8 mouse cellular contexts compared by ENCODE assay signal in the genomic region with DNA sequence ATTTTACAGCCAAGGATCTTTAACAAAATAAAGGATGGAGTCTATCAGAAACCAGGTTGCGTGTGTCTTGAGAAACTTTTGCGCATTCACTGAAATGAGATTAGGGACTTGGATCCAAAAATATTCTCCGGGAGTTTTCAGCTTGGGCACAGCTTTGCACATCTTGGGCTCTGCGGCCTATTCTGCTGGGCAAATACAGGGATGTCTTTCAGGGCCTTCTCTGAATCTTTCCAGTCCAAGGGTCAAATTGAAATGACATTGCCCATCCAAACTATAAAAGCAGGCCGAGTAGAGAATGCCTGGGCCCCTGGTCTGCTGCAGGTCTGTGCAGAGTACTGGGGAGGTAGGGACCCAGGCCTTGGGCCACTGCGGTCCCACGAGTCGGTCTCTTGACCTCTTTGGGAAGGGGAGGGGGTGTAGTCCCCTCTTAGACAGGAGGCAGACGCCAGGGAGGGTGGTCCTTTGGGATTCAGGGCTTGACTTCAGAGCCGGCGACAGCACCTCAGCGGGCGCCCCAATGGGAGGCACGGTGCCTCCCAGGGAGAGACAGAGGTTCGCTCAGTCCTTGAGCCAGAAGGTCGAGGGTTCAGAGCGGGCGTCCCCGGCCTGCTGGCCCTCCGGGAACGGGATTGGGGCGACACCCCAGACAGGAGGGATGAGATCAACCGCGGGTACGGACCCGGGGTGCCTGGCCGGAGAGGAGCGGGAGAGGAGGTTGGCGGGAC. TPM values are rescaled to one million over a fixed set of nuclear protein-coding genes. Genes with fewer than 3 reads are reported as not detected.
A peak's percentile ranks its signal among the peaks of the same experiment; 100 is the strongest.
DNase-seq lines count a peak whose midpoint lies in the region; ATAC-seq and TF ChIP-seq lines count a peak whose summit lies in the region.

A gene (plus strand): TSS at position 388 of the 725 bp plus-strand sequence.

- peak within 1 kb of the TSS; percentile 96 for H3K27ac ChIP-seq in forebrain, postnatal 0 days (ENCODE audit: low read depth, low read length)
- peak within 1 kb of the TSS; percentile 98 for H3K27ac ChIP-seq in hindbrain, embryonic 12.5 days
- H3K27ac ChIP-seq in limb, embryonic 12.5 days, result peak within 1 kb of the TSS; percentile 96
- H3K27ac ChIP-seq in neural tube, embryonic 14.5 days (ENCODE audit: low read depth, low read length), result peak within 1 kb of the TSS; percentile 94

- no peaks in the 10 kb centered on the region for H3K27me3 ChIP-seq in forebrain, postnatal 0 days (ENCODE audit: insufficient read depth, low read length)
- no peaks in the 10 kb centered on the region for H3K27me3 ChIP-seq in hindbrain, embryonic 12.5 days
- no peaks in the 10 kb centered on the region for H3K27me3 ChIP-seq in limb, embryonic 12.5 days
- H3K27me3 ChIP-seq in neural tube, embryonic 14.5 days (ENCODE audit: control insufficient read depth, insufficient read depth, low read length), result no peaks in the 10 kb centered on the region; the same call in 1 of the 2 replicates

- H3K9me3 ChIP-seq in forebrain, postnatal 0 days (ENCODE audit: low read length), result no peaks in the 10 kb centered on the region
- H3K9me3 ChIP-seq in hindbrain, embryonic 12.5 days (replicated peaks), result no peaks in the 10 kb centered on the region
- no peaks in the 10 kb centered on the region for H3K9me3 ChIP-seq in limb, embryonic 12.5 days
- no peaks in the 10 kb centered on the region for H3K9me3 ChIP-seq in neural tube, embryonic 14.5 days (ENCODE audit: control insufficient read depth, low read length)

- H3K4me1 ChIP-seq in forebrain, postnatal 0 days (ENCODE audit: insufficient read depth), result peaks cover 7% of the 10 kb centered on the region
- peaks cover 18% of the 10 kb centered on the region for H3K4me1 ChIP-seq in hindbrain, embryonic 12.5 days
- H3K4me1 ChIP-seq in limb, embryonic 12.5 days (replicated peaks), result peaks cover 24% of the 10 kb centered on the region
- H3K4me1 ChIP-seq in neural tube, embryonic 14.5 days (ENCODE audit: control insufficient read depth, insufficient read depth, low read length), result peaks cover 24% of the 10 kb centered on the region

- H3K9ac ChIP-seq in forebrain, postnatal 0 days, result peak within 1 kb of the TSS; percentile 79
- H3K9ac ChIP-seq in hindbrain, embryonic 12.5 days, result peak within 1 kb of the TSS; percentile 93
- peak within 1 kb of the TSS; percentile 99 for H3K9ac ChIP-seq in limb, embryonic 12.5 days (replicated peaks)
- H3K9ac ChIP-seq in neural tube, embryonic 14.5 days (replicated peaks; ENCODE audit: low read depth, low read length), result peak within 1 kb of the TSS; percentile 74

- H3K4me3 ChIP-seq in forebrain, postnatal 0 days (ENCODE audit: low read depth, low read length), result peak within 1 kb of the TSS; percentile 91
- peak within 1 kb of the TSS; percentile 96 for H3K4me3 ChIP-seq in hindbrain, embryonic 12.5 days
- peak within 1 kb of the TSS; percentile 99 for H3K4me3 ChIP-seq in limb, embryonic 12.5 days (replicated peaks)
- peak within 1 kb of the TSS; percentile 93 for H3K4me3 ChIP-seq in neural tube, embryonic 14.5 days (ENCODE audit: low read depth, low read length)

- peak; percentile 35 for DNase-seq in layer of hippocampus, adult 11-12 months (ENCODE audit: low spot score)
- DNase-seq in layer of hippocampus, adult 9-10 months (ENCODE audit: low spot score), result no peak
- no peak for DNase-seq in adrenal gland, adult 8-10 months
- peak; percentile 54 for DNase-seq in forebrain, postnatal 0 days
- DNase-seq in ovary, postnatal 10 days (ENCODE audit: low spot score), result no peak

- no peak; the same call in 1 of the 2 replicates for ATAC-seq in forebrain, postnatal 0 days
- peak; percentile 62 for ATAC-seq in hindbrain, embryonic 12.5 days (ENCODE audit: low FRiP score)
- no peak for ATAC-seq in limb, embryonic 12.5 days (ENCODE audit: insufficient number of reproducible peaks, insufficient read depth, low FRiP score, low TSS enrichment, low read depth)
- ATAC-seq in neural tube, embryonic 14.5 days (ENCODE audit: low read depth), result peak; percentile 20

- 5% methylated on average over 29 of the region's 29 CpGs for WGBS in forebrain, postnatal 0 days
- WGBS in hindbrain, embryonic 12.5 days, result 7% methylated on average over 29 of the region's 29 CpGs
- 10% methylated on average over 25 of the region's 29 CpGs for WGBS in limb, embryonic 12.5 days
- WGBS in neural tube, embryonic 14.5 days, result 7% methylated on average over 28 of the region's 29 CpGs

- no peaks in the 10 kb centered on the region for H3K36me3 ChIP-seq in forebrain, postnatal 0 days (ENCODE audit: insufficient read depth)
- H3K36me3 ChIP-seq in hindbrain, embryonic 12.5 days, result no peaks in the 10 kb centered on the region
- no peaks in the 10 kb centered on the region for H3K36me3 ChIP-seq in limb, embryonic 12.5 days
- H3K36me3 ChIP-seq in neural tube, embryonic 14.5 days (ENCODE audit: control insufficient read depth, insufficient read depth, low read length), result no peaks in the 10 kb centered on the region

- no peak for TF ChIP-seq CTCF in forebrain, postnatal 0 days (IDR thresholded peaks at IDR 0.05; ENCODE audit: low read depth)

- H3K4me2 ChIP-seq in forebrain, postnatal 0 days (ENCODE audit: low read depth), result peak within 1 kb of the TSS; percentile 92
- H3K4me2 ChIP-seq in hindbrain, embryonic 12.5 days (replicated peaks), result peak within 1 kb of the TSS; percentile 87
- peak within 1 kb of the TSS; percentile 74 for H3K4me2 ChIP-seq in limb, embryonic 12.5 days
- peak within 1 kb of the TSS; percentile 80 for H3K4me2 ChIP-seq in neural tube, embryonic 14.5 days (ENCODE audit: low read depth, low read length)

RNA-seq across cellular contexts. Expression of the gene that starts here (rescaled TPM):
- total RNA-seq in adrenal gland, adult 8-10 months (2022), result 10 to 100 TPM; 21.7 to 45.1 (median 30.5) TPM
- 167 and 234 TPM in 2 replicates for total RNA-seq in forebrain, postnatal 0 days (2014; rRNA removed)
- 249 and 268 TPM in 2 replicates for polyA plus RNA-seq in forebrain, postnatal 0 days (2015; fragmentation: Nextera tagmentation; extraction: Ambion mirVana)
- 153 and 159 TPM in 2 replicates for polyA plus RNA-seq in hindbrain, embryonic 12.5 days (2016; fragmentation: Nextera tagmentation; extraction: Ambion mirVana)
- 230 and 235 TPM in 2 replicates for polyA plus RNA-seq in limb, embryonic 12.5 days (2016; fragmentation: Nextera tagmentation; extraction: Ambion mirVana)
- polyA plus RNA-seq in neural tube, embryonic 14.5 days (2014; fragmentation: Nextera tagmentation; extraction: Ambion mirVana), result 216 and 249 TPM in 2 replicates

Comparison
In these comparisons a context has a peak if more than half of its experiments do, and no peak if none do; other contexts are left out.
1. DNase-seq: peak in layer of hippocampus, adult 11-12 months (single experiment) and forebrain, postnatal 0 days (single experiment); none in layer of hippocampus, adult 9-10 months (single experiment), adrenal gland, adult 8-10 months (single experiment) and ovary, postnatal 10 days (single experiment).
2. ATAC-seq: peak in hindbrain, embryonic 12.5 days (single experiment) and neural tube, embryonic 14.5 days (single experiment); none in forebrain, postnatal 0 days (single experiment) and limb, embryonic 12.5 days (single experiment).
3. Peak in every context shown above with its lines, with median percentiles within 50 percentile points of each other: H3K27ac ChIP-seq, H3K4me2 ChIP-seq, H3K4me3 ChIP-seq and H3K9ac ChIP-seq.